Mouse (Mus musculus) spleen, adult 2 months (tissue): Measurements from ENCODE around the gene B4galt4. TPM values are rescaled to one million over a fixed set of nuclear protein-coding genes. Genes with fewer than 3 reads are reported as not detected.
A peak's percentile ranks its signal among the peaks of the same experiment; 100 is the strongest.

Source experiments
- DNase-seq, 2 experiments: peaks; one replicate each; pipeline versions ENCODE4 v3.0.0 to v3.0.0-alpha.2; 2012 to 2021; ENCODE audit warnings: low spot score in 2 of 2, low read depth in 1 of 2
- H3K27ac ChIP-seq: fragments of 200-500 bp; 2 replicates; pipeline ENCODE4 v1.5.1; 2012; ENCODE audit warnings: low read length, inconsistent platforms; ENCODE audit not compliant: insufficient read depth
- H3K27me3 ChIP-seq: fragments of 200-500 bp; 2 replicates; pipeline ENCODE4 v1.6.1; 2012; ENCODE audit warnings: mild to moderate bottlenecking, moderate library complexity, low read length, inconsistent platforms; ENCODE audit not compliant: control insufficient read depth, insufficient read depth
- H3K36me3 ChIP-seq: fragments of 200-500 bp; 2 replicates; pipeline ENCODE4 v1.6.1; 2012; ENCODE audit warnings: mild to moderate bottlenecking, low read length, inconsistent platforms; ENCODE audit not compliant: control insufficient read depth, insufficient read depth
- H3K4me1 ChIP-seq: fragments of 200-500 bp; 2 replicates; pipeline ENCODE4 v1.6.1; 2011; ENCODE audit warnings: inconsistent platforms; ENCODE audit not compliant: control insufficient read depth, insufficient read depth, insufficient read length
- H3K4me3 ChIP-seq: fragments of 200-500 bp; 2 replicates; pipeline ENCODE4 v1.5.1; 2011; ENCODE audit warnings: mild to moderate bottlenecking, inconsistent platforms; ENCODE audit not compliant: insufficient read depth, insufficient read length; ENCODE audit errors: extremely low read depth
- CTCF ChIP-seq: fragments of 200-500 bp; IDR thresholded peaks from 2 replicates; pipeline ENCODE4 v1.5.1; 2011; ENCODE audit warnings: mild to moderate bottlenecking, inconsistent platforms; ENCODE audit not compliant: insufficient read depth, insufficient read length, insufficient replicate concordance; ENCODE audit errors: extremely low read depth
- POLR2A ChIP-seq: fragments of 200-500 bp; IDR thresholded peaks from 2 replicates; pipeline ENCODE4 v1.6.1; 2011; ENCODE audit warnings: low read depth, low read length, inconsistent platforms
- WGBS: fragments of 180-500 bp; shearing (Covaris S2); methylation state at CpG from one replicate; pipeline ENCODE4 v1.1.7; 2018; 5-methylcytosine and 5-hydroxymethylcytosine counted together
- polyA plus RNA-seq: library from polyadenylated mRNA; depleted of rRNA; stranded (reverse); fragments of >200 nt; gene quantifications from 2 replicates; pipeline ENCODE4 v1.2.3, GENCODE M21; 2012

The B4galt4 gene
- polyA plus RNA-seq, 1 experiment, result 2.3 TPM

DNA sequence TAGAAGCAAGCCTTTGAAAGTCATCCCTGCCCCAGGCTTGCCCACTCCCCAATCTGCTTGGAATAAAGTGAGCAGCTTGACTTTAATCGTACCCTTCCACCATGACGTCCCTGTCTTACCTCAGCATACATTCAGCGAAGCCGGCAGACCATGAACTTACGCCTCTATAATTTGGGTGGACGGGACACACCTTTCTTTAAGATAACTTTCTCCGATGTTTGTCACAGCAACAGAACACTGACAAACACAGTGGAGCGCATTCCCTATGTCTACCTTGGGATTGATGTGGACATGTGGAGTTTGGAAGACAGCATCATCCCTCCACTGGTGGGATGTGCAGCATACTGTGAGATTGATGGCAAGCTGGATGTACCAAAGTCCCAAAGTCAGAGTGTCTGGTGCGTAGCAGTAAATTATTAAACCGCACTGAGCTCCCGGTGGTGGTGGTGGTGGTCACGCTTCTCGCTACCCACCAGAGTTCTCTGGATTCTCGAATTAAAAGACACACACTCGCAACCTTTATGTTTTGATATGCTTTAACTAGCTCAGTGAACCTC is 13.4 kb upstream of the B4galt4 start:
- H3K4me1 ChIP-seq, result no peaks in the 10 kb centered on the region; the same call in 1 of the 2 replicates
- no peak for DNase-seq
- WGBS, result 94% methylated on average over 15 of the region's 15 CpGs
- no peaks in the 10 kb centered on the region for H3K27me3 ChIP-seq
- no peaks in the 10 kb centered on the region for H3K36me3 ChIP-seq
- TF ChIP-seq POLR2A (no peak), CTCF (no peak)
- no peak overlapping the region for H3K27ac ChIP-seq
- no peak overlapping the region for H3K4me3 ChIP-seq

DNA sequence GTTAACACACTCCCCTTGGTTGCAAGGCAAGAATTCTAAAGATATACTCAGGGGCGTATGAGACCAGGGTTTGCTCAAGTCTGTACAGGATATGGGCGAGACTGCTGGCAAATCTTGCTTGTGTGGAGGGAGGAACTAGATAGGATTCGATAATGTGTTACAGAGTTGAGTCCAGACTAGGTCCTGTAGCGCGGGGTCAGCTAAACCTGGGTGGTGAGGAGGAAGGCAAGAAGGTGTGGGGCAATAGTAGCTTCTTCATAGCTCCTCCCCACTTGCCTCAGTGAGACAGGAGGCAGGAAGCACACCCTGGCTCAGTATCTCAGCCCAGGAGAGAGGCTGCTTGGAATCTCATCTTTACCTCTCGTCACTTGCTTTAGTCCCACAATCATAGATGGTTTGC is 12.9 kb upstream of the B4galt4 start:
- H3K4me1 ChIP-seq, result no peaks in the 10 kb centered on the region; the same call in 1 of the 2 replicates
- H3K27ac ChIP-seq, result no peak overlapping the region
- H3K4me3 ChIP-seq, result no peak overlapping the region
- 78% methylated on average over 6 of the region's 6 CpGs for WGBS
- no peak for DNase-seq
- H3K27me3 ChIP-seq, result no peaks in the 10 kb centered on the region
- TF ChIP-seq CTCF, result no peak
- TF ChIP-seq POLR2A, result no peak
- H3K36me3 ChIP-seq, result no peaks in the 10 kb centered on the region

DNA sequence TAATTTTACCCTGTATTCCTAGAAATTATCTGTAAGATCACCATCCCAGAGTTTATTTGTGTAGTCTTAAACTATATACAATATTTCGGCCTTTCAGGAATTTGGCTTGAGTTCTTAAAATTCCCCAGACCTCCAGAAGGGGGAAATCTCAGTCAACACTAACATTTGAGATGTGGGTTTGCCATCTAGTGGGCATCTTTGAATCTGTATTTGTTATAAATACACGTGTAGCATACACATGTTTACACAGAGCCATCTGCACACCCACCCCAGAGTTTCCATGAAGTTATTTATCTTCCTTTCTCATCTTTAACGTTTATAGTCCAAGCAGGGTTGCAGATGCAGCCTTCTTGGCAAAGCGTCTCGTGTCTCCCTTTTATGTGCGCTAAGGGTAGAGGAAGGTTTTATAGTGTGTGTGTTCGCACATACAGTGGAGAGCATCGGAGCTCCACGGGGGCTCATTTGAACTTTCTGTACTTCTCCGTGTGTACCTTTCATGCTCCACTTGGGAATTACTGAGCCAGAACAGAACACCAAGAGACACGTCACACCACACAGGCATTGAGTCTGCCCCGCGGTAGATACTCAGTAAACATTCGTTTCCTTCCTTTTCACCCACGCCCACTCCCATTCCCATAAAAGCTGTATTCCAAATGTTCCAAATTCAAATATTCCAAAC is 12.3 kb upstream of the B4galt4 start:
- DNase-seq, result peak in 1 of 2 experiments; percentile 32
- Histone ChIP-seq H3K27ac (no peak overlapping the region), H3K4me3 (no peak overlapping the region), H3K27me3 (no peaks in the 10 kb centered on the region), H3K4me1 (no peaks in the 10 kb centered on the region; the same call in 1 of the 2 replicates), H3K36me3 (no peaks in the 10 kb centered on the region)
- 31% methylated on average over 15 of the region's 15 CpGs for WGBS
- TF ChIP-seq POLR2A (no peak), CTCF (no peak)

DNA sequence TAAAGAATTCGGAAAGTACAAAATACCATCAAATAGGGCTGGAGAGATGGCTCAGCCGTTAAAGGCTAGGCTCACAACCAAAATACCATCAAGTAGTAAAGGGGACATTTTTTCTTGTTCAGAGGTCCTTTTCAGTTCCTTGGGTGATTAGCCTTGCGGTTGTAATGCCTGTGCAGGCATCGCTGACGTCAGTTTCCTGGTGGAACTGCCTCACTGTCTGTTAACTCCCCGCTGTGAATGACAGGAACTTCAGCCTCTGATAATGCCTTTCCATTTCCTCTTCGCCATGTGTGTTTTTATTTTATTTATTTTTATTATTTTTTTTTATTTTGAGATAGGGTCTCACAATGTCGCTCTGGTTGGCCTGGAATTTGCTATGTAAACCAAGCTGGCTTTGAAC is 11.1 kb upstream of the B4galt4 start:
- H3K27ac ChIP-seq, result no peak overlapping the region
- DNase-seq, result peak; percentile 20 to 42
- no peaks in the 10 kb centered on the region for H3K36me3 ChIP-seq
- no peak for TF ChIP-seq CTCF
- no peak for TF ChIP-seq POLR2A
- H3K27me3 ChIP-seq, result no peaks in the 10 kb centered on the region
- no peaks in the 10 kb centered on the region; the same call in 1 of the 2 replicates for H3K4me1 ChIP-seq
- WGBS, result 8% methylated on average over 8 of the region's 8 CpGs
- no peak overlapping the region for H3K4me3 ChIP-seq

DNA sequence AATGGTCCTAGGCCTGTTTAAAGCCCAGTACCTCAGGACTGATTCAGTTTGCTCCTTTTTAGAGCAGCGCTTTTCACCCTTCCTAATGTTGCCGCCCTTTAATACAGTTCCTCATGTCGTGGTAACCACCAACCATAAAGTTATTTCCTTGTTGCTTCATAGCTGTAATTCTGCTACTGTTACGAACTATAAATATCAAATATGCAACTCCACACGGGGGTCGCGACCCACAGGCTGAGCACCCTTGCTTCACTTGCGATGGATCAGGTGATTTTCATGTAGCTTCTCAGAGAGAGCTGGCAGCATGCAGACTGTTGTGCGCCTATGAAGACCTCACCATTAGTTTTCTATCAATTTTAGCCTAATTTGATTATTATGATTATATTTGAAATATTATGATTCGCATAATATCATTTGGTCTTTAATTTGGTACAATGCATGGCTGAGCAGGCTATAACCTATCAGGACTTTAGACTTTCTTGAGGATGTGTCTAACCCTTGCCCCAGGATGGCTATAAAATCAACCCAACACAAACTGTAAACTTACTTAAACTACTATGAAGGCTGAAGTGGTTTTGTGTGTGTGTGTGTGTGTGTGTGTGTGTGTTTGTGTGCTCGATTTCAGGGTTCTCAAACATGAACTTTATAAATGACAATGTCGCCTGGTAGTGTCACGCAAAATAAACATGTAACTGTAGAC is 710 bp upstream of the B4galt4 start:
- H3K27me3 ChIP-seq, result no peaks in the 10 kb centered on the region
- no peak overlapping the region for H3K27ac ChIP-seq
- peaks cover 3% of the 10 kb centered on the region; the same call in 1 of the 2 replicates for H3K4me1 ChIP-seq
- no peak for DNase-seq
- no peak overlapping the region for H3K4me3 ChIP-seq
- WGBS, result 59% methylated on average over 13 of the region's 13 CpGs
- no peaks in the 10 kb centered on the region for H3K36me3 ChIP-seq
- no peak for TF ChIP-seq CTCF
- no peak for TF ChIP-seq POLR2A

DNA sequence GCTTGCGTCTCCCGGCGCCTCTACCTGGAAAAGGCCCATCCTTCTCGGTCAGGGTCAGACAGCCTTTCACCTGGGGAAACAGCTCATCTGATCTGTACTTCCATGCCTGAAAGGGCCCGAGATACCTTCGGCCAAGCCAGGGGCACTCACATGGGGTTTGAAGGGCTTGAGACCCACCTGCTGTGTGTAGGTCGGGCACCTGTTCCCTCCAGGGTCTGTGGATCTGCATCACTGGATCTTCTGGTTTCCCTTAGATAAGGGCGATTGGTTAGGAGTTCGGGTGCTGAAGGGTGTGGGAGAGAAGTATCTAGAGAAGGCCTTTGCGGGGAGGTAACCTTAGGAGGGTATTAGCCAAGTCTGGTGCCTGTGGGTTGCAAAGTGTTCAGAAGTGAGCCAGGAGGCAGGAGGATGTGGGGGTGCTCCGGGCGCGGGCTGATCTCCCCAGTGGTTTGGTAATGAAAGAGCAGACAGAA is 631 bp downstream of the B4galt4 start:
- under 1% methylated on average over 13 of the region's 13 CpGs for WGBS
- DNase-seq, result no peak
- no peak overlapping the region for H3K27ac ChIP-seq

More for the DNA sequence above, 631 bp downstream of the B4galt4 start:
- no peaks in the 10 kb centered on the region for H3K36me3 ChIP-seq
- H3K4me1 ChIP-seq, result peaks cover 3% of the 10 kb centered on the region; the same call in 1 of the 2 replicates
- no peaks in the 10 kb centered on the region for H3K27me3 ChIP-seq
- H3K4me3 ChIP-seq, result peak overlapping the region; percentile 63; the same call in 1 of the 2 replicates
- TF ChIP-seq POLR2A (no peak), CTCF (no peak)
